ENCODE assay signal across 21 mouse cellular contexts in genomic region chr1:128002159-128002558, GRCm38 (mm10).
A peak's percentile ranks its signal among the peaks of the same experiment; 100 is the strongest.
DNase-seq lines count a peak whose midpoint lies in the region; ATAC-seq and TF ChIP-seq lines count a peak whose summit lies in the region.
"Had no signal": no experiment of that assay in that cellular context is flagged by ENCODE, and none has a peak within 500 bp of the region (broad histone marks: within the 10 kb centered on the region; RNA-seq: fewer than 3 reads in every experiment).

No protein-coding gene starts in this region.

- no peak for DNase-seq in ES-E14 (ENCODE audit: low read depth, low spot score)
- no peak for DNase-seq in adrenal gland, postnatal 10 days
- DNase-seq in urinary bladder, postnatal 4 days (ENCODE audit: low spot score in 2 of 2): no peak
- no peak for DNase-seq in ovary, adult 18-20 months (ENCODE audit: low spot score)
- DNase-seq: adrenal gland, adult 2 months; adrenal gland, postnatal 14 days; adrenal gland, postnatal 36 days; cerebellum, adult 11-12 months; cerebellum, adult 2 months; cerebellum, adult 9-10 months; cerebellum, postnatal 10 days; cerebellum, postnatal 25 days; forebrain, postnatal 0 days had no signal

- no peak overlapping the region for H3K9ac ChIP-seq in intestine, embryonic 15.5 days
- H3K9ac ChIP-seq in intestine, postnatal 0 days (ENCODE audit: low read depth, low read length): no peak overlapping the region
- H3K9ac ChIP-seq in ES-Bruce4 (ENCODE audit: low read depth, poor library complexity, severe bottlenecking) (no peak overlapping the region), ES-E14 (ENCODE audit: insufficient read depth, low read depth, low read length, poor library complexity, severe bottlenecking) (no peak overlapping the region)
- H3K9ac ChIP-seq: embryonic facial prominence, embryonic 12.5 days; forebrain, embryonic 13.5 days; forebrain, embryonic 15.5 days; forebrain, postnatal 0 days had no signal

- TF ChIP-seq EP300 in ES-Bruce4 (IDR thresholded peaks at IDR 0.05; ENCODE audit: insufficient read depth, low read depth, low read length): no peak

- H3K27ac ChIP-seq in intestine, embryonic 15.5 days: no peak overlapping the region
- no peak overlapping the region for H3K27ac ChIP-seq in intestine, postnatal 0 days (ENCODE audit: low read depth, low read length)
- H3K27ac ChIP-seq in ES-Bruce4 (ENCODE audit: insufficient read depth, low read length) (peak overlapping the region; percentile 78), ES-E14 (ENCODE audit: insufficient read depth, low read depth, low read length, poor library complexity, severe bottlenecking) (peak overlapping the region; percentile 86)
- H3K27ac ChIP-seq in olfactory bulb, adult 2 months (ENCODE audit: insufficient read depth, low read depth, low read length): 0 out of 2 replicates have a peak overlapping the region, but pooled peaks have one; percentile 13
- H3K27ac ChIP-seq: embryonic facial prominence, embryonic 10.5 days; embryonic facial prominence, embryonic 12.5 days; forebrain, embryonic 13.5 days; forebrain, embryonic 15.5 days had no signal

- H3K4me1 ChIP-seq in intestine, embryonic 15.5 days (replicated peaks): no peaks in the 10 kb centered on the region
- H3K4me1 ChIP-seq in intestine, postnatal 0 days (replicated peaks; ENCODE audit: control insufficient read depth, insufficient read depth, low read length): no peaks in the 10 kb centered on the region
- H3K4me1 ChIP-seq in ES-Bruce4 (ENCODE audit: control insufficient read depth, insufficient read depth, low read length): peaks cover 7% of the 10 kb centered on the region
- peaks cover 13 to 15% of the 10 kb centered on the region in 2 experiments; a peak in 3 of 4 replicates for H3K4me1 ChIP-seq in ES-E14 (ENCODE audit: control insufficient read depth in 2 of 2, insufficient read depth in 2 of 2, low read length in 2 of 2, poor library complexity in 1 of 2)
- H3K4me1 ChIP-seq in olfactory bulb, adult 2 months (ENCODE audit: control insufficient read depth, insufficient read depth, low read length): peaks cover 3% of the 10 kb centered on the region; the same call in 1 of the 2 replicates
- H3K4me1 ChIP-seq: embryonic facial prominence, embryonic 10.5 days; embryonic facial prominence, embryonic 12.5 days; forebrain, embryonic 13.5 days had no signal

- H3K4me2 ChIP-seq in intestine, embryonic 15.5 days (replicated peaks): no peak overlapping the region
- H3K4me2 ChIP-seq in intestine, postnatal 0 days (replicated peaks; ENCODE audit: low read depth): no peak overlapping the region
- H3K4me2 ChIP-seq: embryonic facial prominence, embryonic 12.5 days; forebrain, embryonic 13.5 days; forebrain, embryonic 15.5 days had no signal

- H3K36me3 ChIP-seq in intestine, embryonic 15.5 days: no peaks in the 10 kb centered on the region
- no peaks in the 10 kb centered on the region for H3K36me3 ChIP-seq in intestine, postnatal 0 days (ENCODE audit: control insufficient read depth, insufficient read depth)
- no peaks in the 10 kb centered on the region for H3K36me3 ChIP-seq in ES-Bruce4 (ENCODE audit: control insufficient read depth, insufficient read depth, low read length, poor library complexity, severe bottlenecking)
- H3K36me3 ChIP-seq in ES-E14 (ENCODE audit: control insufficient read depth, insufficient read depth, low read length, poor library complexity, severe bottlenecking): no peaks in the 10 kb centered on the region
- H3K36me3 ChIP-seq: embryonic facial prominence, embryonic 12.5 days; forebrain, embryonic 15.5 days had no signal

- no peaks in the 10 kb centered on the region for H3K27me3 ChIP-seq in intestine, embryonic 15.5 days (replicated peaks)
- H3K27me3 ChIP-seq in intestine, postnatal 0 days (replicated peaks; ENCODE audit: control insufficient read depth, insufficient read depth, low read length): no peaks in the 10 kb centered on the region
- H3K27me3 ChIP-seq in ES-Bruce4 (ENCODE audit: control insufficient read depth, insufficient read depth, low read length, poor library complexity, severe bottlenecking): no peaks in the 10 kb centered on the region
- H3K27me3 ChIP-seq: embryonic facial prominence, embryonic 12.5 days; forebrain, embryonic 13.5 days; forebrain, embryonic 15.5 days had no signal

- 88% methylated on average over 2 of the region's 2 CpGs for WGBS in intestine, embryonic 15.5 days
- 78% methylated on average over 2 of the region's 2 CpGs for WGBS in intestine, postnatal 0 days
- 97% methylated on average over 2 of the region's 2 CpGs for WGBS in olfactory bulb, adult 2 months

- in situ Hi-C loops in ES-E14 (cut with MboI; ENCODE audit: low sequenced_read_pairs in 2 of 2, unreplicated experiment in 2 of 2): no loop called here

- TF ChIP-seq CTCF in intestine, postnatal 0 days (IDR thresholded peaks at IDR 0.05; ENCODE audit: low read depth): no peak
- TF ChIP-seq CTCF in ES-Bruce4 (IDR thresholded peaks at IDR 0.05; ENCODE audit: low read depth, low read length): no peak
- no peak for TF ChIP-seq CTCF in olfactory bulb, adult 2 months (IDR thresholded peaks at IDR 0.05; ENCODE audit: insufficient read depth, low read depth, low read length)

- peak; percentile 55 for ATAC-seq in intestine, embryonic 15.5 days
- ATAC-seq in intestine, postnatal 0 days: no peak
- ATAC-seq: forebrain, embryonic 13.5 days; forebrain, embryonic 15.5 days; forebrain, postnatal 0 days had no signal

- no peaks in the 10 kb centered on the region for H3K9me3 ChIP-seq in intestine, embryonic 15.5 days
- no peaks in the 10 kb centered on the region for H3K9me3 ChIP-seq in intestine, postnatal 0 days (ENCODE audit: control insufficient read depth)
- no peaks in the 10 kb centered on the region for H3K9me3 ChIP-seq in ES-Bruce4 (replicated peaks; ENCODE audit: control insufficient read depth, insufficient read depth, low read length, poor library complexity, severe bottlenecking)
- no peaks in the 10 kb centered on the region for H3K9me3 ChIP-seq in ES-E14 (ENCODE audit: control insufficient read depth, insufficient read depth, low read depth, low read length)
- H3K9me3 ChIP-seq: embryonic facial prominence, embryonic 10.5 days; embryonic facial prominence, embryonic 12.5 days; forebrain, embryonic 13.5 days; forebrain, embryonic 15.5 days had no signal

- TF ChIP-seq POLR2A in ES-Bruce4 (IDR thresholded peaks at IDR 0.05; ENCODE audit: insufficient read depth, low read length): no peak
- TF ChIP-seq POLR2A in olfactory bulb, adult 2 months (IDR thresholded peaks at IDR 0.05; ENCODE audit: insufficient read depth, low read depth, low read length): no peak

- no peak overlapping the region for H3K4me3 ChIP-seq in intestine, embryonic 15.5 days (replicated peaks)
- no peak overlapping the region for H3K4me3 ChIP-seq in intestine, postnatal 0 days (ENCODE audit: low read depth, low read length)
- no peak overlapping the region for H3K4me3 ChIP-seq in ES-Bruce4 (ENCODE audit: low read depth, low read length)
- H3K4me3 ChIP-seq in ES-E14 (ENCODE audit: insufficient read depth in 1 of 2, low read depth in 1 of 2, low read length in 2 of 2, poor library complexity in 1 of 2, severe bottlenecking in 1 of 2): no peak overlapping the region
- H3K4me3 ChIP-seq in olfactory bulb, adult 2 months (ENCODE audit: insufficient read depth, low read depth, low read length): no peak overlapping the region
- H3K4me3 ChIP-seq: embryonic facial prominence, embryonic 10.5 days; embryonic facial prominence, embryonic 12.5 days; forebrain, embryonic 13.5 days; forebrain, embryonic 15.5 days had no signal

TF ChIP-seq in ES-E14, 5 proteins besides CTCF, POLR2A, EP300 and RAD21:
- TF ChIP-seq MAFK (IDR thresholded peaks at IDR 0.05; ENCODE audit: insufficient read depth, low read depth, low read length) (no peak), HCFC1 (IDR thresholded peaks at IDR 0.05; ENCODE audit: borderline replicate concordance, insufficient read depth, low read length) (no peak), ZNF384 (IDR thresholded peaks at IDR 0.05; ENCODE audit: low read depth, low read length) (no peak), ZC3H11A (IDR thresholded peaks at IDR 0.05; ENCODE audit: borderline replicate concordance, low read depth, low read length) (no peak), CHD2 (IDR thresholded peaks at IDR 0.05; ENCODE audit: low read depth, low read length) (no peak)
TF ChIP-seq in ES-E14: peak in this region for 0.

Comparison
In these comparisons a context has a peak if more than half of its experiments do, and no peak if none do; other contexts are left out.
1. H3K27ac ChIP-seq: peak in ES-Bruce4 (single experiment), ES-E14 (single experiment) and olfactory bulb, adult 2 months (single experiment); none in intestine, embryonic 15.5 days (single experiment) and intestine, postnatal 0 days (single experiment).